Mouse (Mus musculus) gastrocnemius, postnatal 14 days (tissue): ENCODE data around the gene Emp2. TPM values are rescaled to one million over a fixed set of nuclear protein-coding genes. Genes with fewer than 3 reads are reported as not detected.
A peak's percentile ranks its signal among the peaks of the same experiment; 100 is the strongest.

Experiments
- DNase-seq: peaks from one replicate; pipeline ENCODE4 v3.0.0; 2021; ENCODE audit warnings: mixed read lengths
- intact Hi-C: fragments of 180-260 bp; cut with DNase I; formaldehyde crosslinking; loops from one replicate; pipeline ENCODE4 v1.15.1; 2025; ENCODE audit warnings: low total_unique reads
- long read RNA-seq, 2 experiments: library from polyadenylated mRNA; stranded (forward); transcript quantifications; one replicate each; pipeline ENCODE4 v2.0.0; 2021
- total RNA-seq, 2 experiments: library from RNA; stranded (reverse); gene quantifications; 2 replicates each; pipeline ENCODE4 v1.2.3; 2021

Gene Emp2
- 10 to 100 TPM in 1 of 2 experiments, 1 to 10 TPM in 1; 6.4 to 10.1 TPM for total RNA-seq
- long read RNA-seq, experiment 1, partial matches to known transcripts, result 1 of 6 reads
- long read RNA-seq, experiment 1, other reads (novel, unspliced or antisense), result 1 of 6 reads
- long read RNA-seq, experiment 2, transcript Emp2-201 (5 exons, 3,440 nt), result major isoform, 12 of 14 reads
- long read RNA-seq, experiment 2, partial matches to known transcripts, result 0 of 14 reads
- long read RNA-seq, experiment 2, other reads (novel, unspliced or antisense), result 2 of 14 reads

GRCm38 (mm10) chr16:10313646-10314088 is at the start of gene Emp2:
Gene Emp2 (minus strand): TSS chr16:10313968.
- peak; percentile 72 for DNase-seq
- intact Hi-C loops, result no loop called here

DNA sequence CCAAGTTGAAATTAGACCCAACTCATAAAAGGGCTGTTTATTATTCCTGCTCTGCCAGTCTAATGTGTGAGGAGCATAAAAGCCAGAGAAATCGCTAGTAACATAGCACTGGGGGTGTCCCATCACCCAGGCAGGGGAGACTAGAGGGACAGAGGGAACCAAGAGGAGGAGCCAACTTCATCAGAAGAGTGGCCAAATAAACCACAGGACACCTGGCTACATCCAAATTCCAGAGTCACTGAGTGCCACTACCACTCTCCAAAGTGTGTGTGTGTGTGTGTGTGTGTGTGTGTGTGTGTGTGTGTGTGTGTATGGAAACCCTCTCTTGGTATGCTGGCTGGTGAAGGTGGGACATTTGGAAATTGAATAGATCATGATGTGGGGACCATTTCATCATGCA is 49.3 kb upstream of the Emp2 start:
- intact Hi-C loops, result no loop called here

GRCm38 (mm10) chr16:10359241-10359640 is 45.5 kb upstream of the Emp2 start:
- intact Hi-C loops, result no loop called here
- DNase-seq, result no peak

More for the DNA sequence above, 49.3 kb upstream of the Emp2 start:
- no peak for DNase-seq

GRCm38 (mm10) chr16:10358010-10358934 is 44.5 kb upstream of the Emp2 start:
- no peak for DNase-seq
- intact Hi-C loops, result no loop called here

DNA sequence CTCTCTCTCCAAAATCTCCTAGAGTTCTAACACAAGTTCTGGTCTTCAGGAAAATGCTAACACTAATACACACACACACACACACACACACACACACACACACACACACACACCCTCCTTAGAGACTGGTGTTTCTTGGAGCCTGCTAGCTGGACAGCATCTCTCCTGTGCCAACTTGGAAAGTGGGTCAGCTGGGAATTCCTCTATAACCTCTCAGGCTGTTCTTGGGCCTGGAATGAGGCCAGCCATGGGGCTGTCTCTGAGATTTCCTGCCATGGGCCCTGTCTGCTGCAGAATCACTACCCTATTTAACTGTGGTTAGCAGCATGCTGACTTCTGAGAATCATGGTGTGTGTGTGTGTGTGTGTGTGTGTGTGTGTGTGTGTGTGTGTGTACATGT is 41.2 kb upstream of the Emp2 start:
- DNase-seq, result peak; percentile 40
- intact Hi-C loops, result no loop called here

- DNase-seq, result no peak
- intact Hi-C loops, result no loop called here
Measured at GRCm38 (mm10) chr16:10351050-10351636, 37.4 kb upstream of the Emp2 start.

DNA sequence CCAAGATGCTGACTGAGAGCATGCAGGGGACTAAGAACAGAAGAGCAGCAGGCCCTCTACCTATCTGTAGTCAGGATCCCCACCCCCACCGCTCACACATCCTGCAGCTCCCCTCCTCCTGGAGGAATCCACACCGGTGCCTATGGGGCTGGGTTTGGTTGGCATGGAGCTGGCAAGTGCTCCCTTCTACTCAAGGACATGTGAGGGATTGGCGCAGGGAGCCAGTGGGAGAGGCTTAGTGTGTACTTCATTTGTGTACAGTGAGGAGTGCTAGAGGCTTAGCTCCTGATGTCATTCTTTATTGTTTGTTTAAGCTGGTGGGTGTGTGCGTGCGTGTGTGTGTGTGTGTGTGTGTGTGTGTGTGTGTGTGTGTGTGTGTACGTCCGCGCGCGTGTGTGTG is 36.1 kb upstream of the Emp2 start:
- intact Hi-C loops, result no loop called here
- no peak for DNase-seq

DNA sequence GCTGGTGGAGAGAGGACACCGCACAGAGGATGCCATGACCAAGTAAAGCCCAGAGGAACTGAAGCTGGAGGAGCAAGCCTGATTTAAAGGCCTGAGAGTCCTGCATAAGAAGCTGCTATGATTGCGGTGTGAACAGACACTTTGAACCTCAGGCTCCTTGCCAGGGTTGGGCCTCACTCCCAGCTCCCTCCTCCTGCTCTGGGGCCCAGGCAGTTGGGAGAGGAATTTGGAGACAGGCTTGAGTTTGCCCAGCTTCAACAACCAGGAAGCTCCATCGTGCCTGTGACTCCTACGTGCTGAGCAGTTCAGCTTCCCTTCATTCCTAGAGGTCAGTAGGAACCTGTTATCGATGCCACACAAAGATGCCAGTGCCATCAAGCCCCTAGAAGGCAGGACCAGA is 35.7 kb upstream of the Emp2 start:
- peak; percentile 46 for DNase-seq
- intact Hi-C loops, result no loop called here

- intact Hi-C loops, result no loop called here
- DNase-seq, result no peak
Measured at GRCm38 (mm10) chr16:10347551-10347950, 33.8 kb upstream of the Emp2 start.

DNA sequence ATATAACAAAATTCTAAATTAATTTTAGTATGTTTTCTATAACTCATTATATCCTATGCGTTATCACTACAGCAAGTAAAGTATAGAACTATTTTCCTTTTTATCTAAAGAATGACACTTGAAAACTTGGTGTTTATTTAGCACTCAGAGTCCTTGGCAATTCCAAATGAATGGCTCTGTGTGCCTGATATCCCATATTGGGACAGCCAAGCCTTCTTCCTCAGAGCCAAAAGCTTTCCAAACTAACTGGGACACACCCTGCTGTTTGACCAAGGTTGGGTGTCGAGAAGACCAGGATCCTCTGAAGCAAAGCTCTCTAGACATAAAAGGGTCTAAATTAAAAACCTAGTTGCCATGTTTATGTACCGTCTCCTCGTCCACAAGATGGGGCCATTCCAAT is 27.3 kb upstream of the Emp2 start:
- DNase-seq, result no peak
- intact Hi-C loops, result no loop called here

DNA sequence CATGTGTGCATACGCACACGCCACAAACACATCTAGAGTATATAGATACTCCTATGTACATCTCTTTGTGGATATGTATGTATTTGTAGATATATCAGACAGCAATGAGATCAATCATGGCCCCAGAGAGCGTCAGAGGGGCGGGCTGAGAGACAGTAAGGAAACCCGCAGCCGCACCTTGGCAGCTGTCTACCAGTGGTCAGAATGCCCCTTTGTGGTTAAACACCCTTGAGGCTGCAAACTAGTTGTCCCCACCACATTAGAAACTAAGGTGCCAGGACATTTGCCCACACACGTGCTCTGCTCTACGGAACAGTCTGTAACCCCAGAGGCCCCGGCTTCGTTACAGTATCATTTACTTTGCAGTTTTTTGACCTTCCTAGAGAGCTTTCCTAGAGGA is 26.2 kb upstream of the Emp2 start:
- DNase-seq, result no peak
- intact Hi-C loops, result no loop called here

DNA sequence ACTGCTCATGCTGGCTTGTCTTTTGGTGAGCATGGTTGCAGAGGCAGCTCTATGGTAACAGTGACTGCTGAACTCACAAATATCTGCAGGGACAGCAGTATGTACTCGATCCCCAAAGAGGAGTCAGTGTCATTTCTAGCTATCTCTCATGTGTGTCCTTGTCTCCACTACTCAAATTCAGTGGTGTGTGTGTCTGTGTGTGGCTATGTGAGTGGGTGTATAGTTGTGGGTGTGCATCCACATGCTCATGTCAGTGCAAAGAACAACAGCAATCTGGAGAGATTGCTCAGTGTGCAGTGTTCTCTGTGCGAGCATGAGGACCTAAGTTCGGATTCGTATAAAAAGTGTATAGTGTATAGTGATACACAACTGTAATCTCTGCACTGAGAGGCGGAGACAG is 24.8 kb upstream of the Emp2 start:
- intact Hi-C loops, result no loop called here
- DNase-seq, result no peak

GRCm38 (mm10) chr16:10337422-10338197 is 23.8 kb upstream of the Emp2 start:
- intact Hi-C loops, result no loop called here
- DNase-seq, result no peak

- DNase-seq, result peak; percentile 19
- intact Hi-C loops, result no loop called here
Measured at GRCm38 (mm10) chr16:10336454-10337421, 23.0 kb upstream of the Emp2 start.

DNA sequence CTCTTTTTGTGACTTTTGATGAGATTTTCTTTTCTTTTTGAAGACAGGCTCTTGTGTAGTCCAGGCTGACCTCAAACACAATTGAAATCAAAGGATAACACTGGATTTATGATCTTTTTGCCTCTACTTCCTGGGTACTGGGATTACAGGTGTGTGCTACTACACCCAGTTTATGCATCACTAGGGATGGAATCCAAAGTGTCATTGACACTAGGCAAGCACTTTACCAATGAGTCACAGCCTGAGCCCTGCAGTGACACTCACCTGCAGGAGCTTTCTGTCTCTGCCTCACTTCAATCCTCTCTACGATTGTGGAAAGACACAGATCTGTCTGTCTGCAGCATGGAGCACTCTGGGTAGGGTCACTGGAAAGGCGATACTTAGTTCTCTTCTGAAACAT is 22.2 kb upstream of the Emp2 start:
- intact Hi-C loops, result no loop called here
- DNase-seq, result no peak

GRCm38 (mm10) chr16:10332732-10333131 is 19.0 kb upstream of the Emp2 start:
- intact Hi-C loops, result no loop called here

DNA sequence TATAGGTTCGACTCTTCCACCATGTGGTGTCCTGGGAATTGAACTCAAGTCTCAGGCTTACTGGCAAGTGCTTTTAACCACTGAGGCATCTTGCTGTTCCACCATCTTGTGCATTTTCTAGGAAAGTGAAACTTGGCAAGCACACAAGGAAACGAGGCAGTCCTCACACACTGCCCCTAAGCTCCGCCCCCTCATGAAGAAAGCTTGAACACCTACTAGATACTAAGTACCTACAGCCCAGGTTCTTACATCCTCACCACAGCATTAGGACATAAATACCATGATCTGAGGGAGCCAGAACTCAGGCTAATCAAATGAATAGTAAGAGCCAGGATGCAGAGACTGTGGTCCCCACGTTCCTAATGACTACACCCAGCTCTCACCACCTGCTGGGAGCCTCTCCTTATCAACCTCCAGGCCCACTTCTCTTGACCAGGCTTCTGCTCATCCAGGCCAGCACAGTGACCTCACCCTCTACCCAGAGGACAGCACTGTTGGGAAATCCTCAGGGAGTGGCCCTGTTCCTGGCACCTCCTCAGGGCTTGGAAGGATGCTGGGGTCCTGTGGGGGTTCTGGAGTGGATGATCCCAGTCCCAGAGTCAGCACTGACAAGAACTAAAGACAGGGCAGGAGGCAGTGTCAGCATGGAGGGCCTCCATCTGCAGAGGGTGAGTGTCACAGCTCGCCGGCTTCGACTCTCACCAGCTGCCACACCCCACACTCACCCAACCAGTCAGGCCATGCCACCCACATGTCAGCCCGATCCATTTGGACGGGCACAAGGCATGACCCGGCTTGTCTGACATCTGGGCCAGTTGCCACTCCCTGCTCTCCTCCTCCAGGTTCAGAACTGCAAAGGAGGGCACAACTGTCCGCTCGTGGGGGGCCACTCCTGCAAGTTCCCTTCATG is 17.1 kb upstream of the Emp2 start:
- no peak for DNase-seq
- intact Hi-C loops, result no loop called here

More at GRCm38 (mm10) chr16:10332732-10333131, 19.0 kb upstream of the Emp2 start:
- DNase-seq, result no peak
